Comparison of ENCODE assay signal across 25 mouse cellular contexts in genomic region chr7:78995820-78996219, GRCm38 (mm10). TPM values are rescaled to one million over a fixed set of nuclear protein-coding genes. Genes with fewer than 3 reads are reported as not detected.
"Had no signal": no experiment of that assay in that cellular context is flagged by ENCODE, and none has a peak within 500 bp of the region (broad histone marks: within the 10 kb centered on the region; RNA-seq: fewer than 3 reads in every experiment).

No protein-coding gene starts in this region.

- H3K4me1 ChIP-seq: lung, embryonic 15.5 days; megakaryocyte, embryonic 14.5 days had no signal

- H3K36me3 ChIP-seq: lung, embryonic 15.5 days; midbrain, embryonic 10.5 days; midbrain, embryonic 12.5 days; neural tube, embryonic 13.5 days; neural tube, embryonic 15.5 days had no signal

- H3K27ac ChIP-seq: lung, embryonic 15.5 days; macrophage; midbrain, embryonic 10.5 days; midbrain, embryonic 12.5 days; neural tube, embryonic 13.5 days; neural tube, embryonic 15.5 days had no signal

- H3K27me3 ChIP-seq: neural tube, embryonic 13.5 days; neural tube, embryonic 15.5 days had no signal

- H3K9me3 ChIP-seq: lung, embryonic 15.5 days; megakaryocyte, embryonic 14.5 days; midbrain, embryonic 10.5 days; midbrain, embryonic 12.5 days; neural tube, embryonic 13.5 days; neural tube, embryonic 15.5 days had no signal

- ATAC-seq: liver, postnatal 0 days; lung, postnatal 0 days; midbrain, embryonic 16.5 days had no signal

- DNase-seq: liver, postnatal 0 days; lung, adult 2 months; lung, postnatal 14 days; lung, postnatal 36 days; midbrain, embryonic 14.5 days; retina, postnatal 1 day; right cerebral cortex, adult 18-20 months; right cerebral cortex, postnatal 25 days; right cerebral cortex, postnatal 4 days; spleen, adult 18-20 months; thymus, adult 2 months; thymus, postnatal 14 days; thymus, postnatal 36 days had no signal

- H3K9ac ChIP-seq: liver, postnatal 0 days; lung, embryonic 15.5 days; midbrain, embryonic 12.5 days; neural tube, embryonic 13.5 days; neural tube, embryonic 15.5 days had no signal

- H3K4me3 ChIP-seq: lung, embryonic 15.5 days; megakaryocyte, embryonic 14.5 days; midbrain, embryonic 10.5 days; midbrain, embryonic 12.5 days; myocyte; neural tube, embryonic 13.5 days; neural tube, embryonic 15.5 days had no signal

- H3K4me2 ChIP-seq: lung, embryonic 15.5 days; midbrain, embryonic 12.5 days; neural tube, embryonic 13.5 days; neural tube, embryonic 15.5 days had no signal

RNA-seq across cellular contexts. Expression of gene Acan, which starts 57.5 kb away (rescaled TPM):
- total RNA-seq: megakaryocyte progenitor cell, adult 5-6 weeks had no signal
- polyA plus RNA-seq: liver, postnatal 0 days; macrophage; myocyte; small intestine, adult 2 months had no signal
